Mouse (Mus musculus): ENCODE data around the gene Ablim1.

The Ablim1 gene

GRCm38 (mm10) chr19:57118785-57119565 lies 195.7 kb downstream of the Ablim1 start:
- peak; percentile 70 to 77 for DNase-seq

- no peak for DNase-seq
Measured at GRCm38 (mm10) chr19:57117751-57118150, 197.0 kb downstream of the Ablim1 start.

GRCm38 (mm10) chr19:57116871-57117501 lies 197.7 kb downstream of the Ablim1 start:
- DNase-seq, result peak in 1 of 2 experiments; percentile 41

GRCm38 (mm10) chr19:57115670-57116069 lies 199.0 kb downstream of the Ablim1 start:
- no peak for DNase-seq

- no peak for DNase-seq
Measured at GRCm38 (mm10) chr19:57114951-57115350, 199.8 kb downstream of the Ablim1 start.

GRCm38 (mm10) chr19:57113975-57114374 lies 200.7 kb downstream of the Ablim1 start:
- DNase-seq, result no peak

GRCm38 (mm10) chr19:57112816-57113406 lies 201.8 kb downstream of the Ablim1 start:
- DNase-seq, result peak; percentile 66 to 74

GRCm38 (mm10) chr19:57112231-57112815 lies 202.4 kb downstream of the Ablim1 start:
- peak; percentile 50 to 71 for DNase-seq

GRCm38 (mm10) chr19:57111301-57111700 lies 203.4 kb downstream of the Ablim1 start:
- DNase-seq, result no peak

GRCm38 (mm10) chr19:57109620-57110019 lies 205.1 kb downstream of the Ablim1 start:
- no peak for DNase-seq

- DNase-seq, result no peak
Measured at GRCm38 (mm10) chr19:57106513-57106912, 208.2 kb downstream of the Ablim1 start.

GRCm38 (mm10) chr19:57106031-57106430 lies 208.7 kb downstream of the Ablim1 start:
- no peak for DNase-seq

- no peak for DNase-seq
Measured at GRCm38 (mm10) chr19:57105156-57105555, 209.6 kb downstream of the Ablim1 start.

- peak in 1 of 2 experiments; percentile 58 for DNase-seq
Measured at GRCm38 (mm10) chr19:57104171-57104748, 210.5 kb downstream of the Ablim1 start.

GRCm38 (mm10) chr19:57103360-57103958 lies 211.3 kb downstream of the Ablim1 start:
- no peak for DNase-seq

- no peak for DNase-seq
Measured at GRCm38 (mm10) chr19:57101986-57102385, 212.7 kb downstream of the Ablim1 start.

- DNase-seq, result no peak
Measured at GRCm38 (mm10) chr19:57100753-57101446, 213.8 kb downstream of the Ablim1 start.

GRCm38 (mm10) chr19:57099986-57100385 lies 214.7 kb downstream of the Ablim1 start:
- DNase-seq, result no peak

GRCm38 (mm10) chr19:57099094-57099357 lies 215.7 kb downstream of the Ablim1 start:
- DNase-seq, result no peak

- DNase-seq, result peak; percentile 74 to 85
Measured at GRCm38 (mm10) chr19:57098241-57099093, 216.3 kb downstream of the Ablim1 start.

GRCm38 (mm10) chr19:57095340-57095739 lies 219.4 kb downstream of the Ablim1 start:
- no peak for DNase-seq

- DNase-seq, result no peak
Measured at GRCm38 (mm10) chr19:57093698-57094004, 221.1 kb downstream of the Ablim1 start.

Data from cerebellum, adult 18-20 months (tissue).